Comparison of ENCODE assay signal across 9 mouse cellular contexts in genomic region chr2:122302574-122303241, GRCm38 (mm10). TPM values are rescaled to one million over a fixed set of nuclear protein-coding genes. Genes with fewer than 3 reads are reported as not detected.
DNase-seq lines count a peak whose midpoint lies in the region; ATAC-seq and TF ChIP-seq lines count a peak whose summit lies in the region.
"Had no signal": no experiment of that assay in that cellular context is flagged by ENCODE, and none has a peak within 500 bp of the region (broad histone marks: within the 10 kb centered on the region; RNA-seq: fewer than 3 reads in every experiment).

No protein-coding gene starts in this region.

- TF ChIP-seq POLR2A in bone marrow macrophage, adult 2 months (IDR thresholded peaks at IDR 0.05; ENCODE audit: borderline replicate concordance, low read depth, low read length), result no peak
- no peak for TF ChIP-seq POLR2A in embryonic fibroblast, embryonic 13.5 days (IDR thresholded peaks at IDR 0.05; ENCODE audit: low read depth, low read length)

- H3K27me3 ChIP-seq in midbrain, postnatal 0 days (ENCODE audit: insufficient read depth, low read length), result peaks cover 45% of the 10 kb centered on the region
- H3K27me3 ChIP-seq in stomach, embryonic 15.5 days (replicated peaks), result peaks cover 87% of the 10 kb centered on the region

- peaks cover 18% of the 10 kb centered on the region for H3K4me1 ChIP-seq in bone marrow macrophage, adult 2 months (ENCODE audit: control insufficient read depth, insufficient read depth, low read length)
- 0 out of 2 replicates have a peak, but pooled peaks cover 4% of the 10 kb centered on the region for H3K4me1 ChIP-seq in embryonic fibroblast, embryonic 13.5 days (ENCODE audit: control insufficient read depth, insufficient read depth, low read length)
- peaks cover 16% of the 10 kb centered on the region for H3K4me1 ChIP-seq in midbrain, postnatal 0 days (ENCODE audit: insufficient read depth, low read length)
- peaks cover 26% of the 10 kb centered on the region for H3K4me1 ChIP-seq in stomach, embryonic 15.5 days

- H3K27ac ChIP-seq in left cerebral cortex, adult 2 months, result no peak overlapping the region
- H3K27ac ChIP-seq in bone marrow macrophage, adult 2 months (ENCODE audit: insufficient read depth, low read depth, low read length), result no peak overlapping the region
- no peak overlapping the region for H3K27ac ChIP-seq in embryonic fibroblast, embryonic 13.5 days (ENCODE audit: insufficient read depth, low read length)
- H3K27ac ChIP-seq in midbrain, postnatal 0 days (ENCODE audit: low read depth, low read length), result no peak overlapping the region
- H3K27ac ChIP-seq in stomach, embryonic 15.5 days, result no peak overlapping the region

- H3K9ac ChIP-seq in midbrain, postnatal 0 days (replicated peaks; ENCODE audit: low read length, poor library complexity, severe bottlenecking), result no peak overlapping the region
- no peak overlapping the region for H3K9ac ChIP-seq in stomach, embryonic 15.5 days

- TF ChIP-seq CTCF in left cerebral cortex, adult 2 months (IDR thresholded peaks at IDR 0.05), result peak; percentile 75
- peak; percentile 62 for TF ChIP-seq CTCF in bone marrow macrophage, adult 2 months (IDR thresholded peaks at IDR 0.05; ENCODE audit: low read depth, low read length)
- TF ChIP-seq CTCF in embryonic fibroblast, embryonic 13.5 days (IDR thresholded peaks at IDR 0.05; ENCODE audit: borderline replicate concordance, insufficient read depth, low read length), result peak; percentile 68
- peak; percentile 80 for TF ChIP-seq CTCF in midbrain, postnatal 0 days (IDR thresholded peaks at IDR 0.05)

- no peak overlapping the region for H3K4me3 ChIP-seq in left cerebral cortex, adult 2 months
- no peak overlapping the region for H3K4me3 ChIP-seq in bone marrow macrophage, adult 2 months (ENCODE audit: insufficient read depth, low read length)
- no peak overlapping the region for H3K4me3 ChIP-seq in embryonic fibroblast, embryonic 13.5 days (ENCODE audit: insufficient read depth, low read length)
- H3K4me3 ChIP-seq in midbrain, postnatal 0 days (ENCODE audit: low read depth, low read length), result no peak overlapping the region
- no peak overlapping the region for H3K4me3 ChIP-seq in stomach, embryonic 15.5 days (replicated peaks)
- H3K4me3 ChIP-seq: erythroblast, embryonic 14.5 days had no signal

- H3K9me3 ChIP-seq in midbrain, postnatal 0 days (ENCODE audit: low read length), result no peaks in the 10 kb centered on the region
- H3K9me3 ChIP-seq in stomach, embryonic 15.5 days, result no peaks in the 10 kb centered on the region

- WGBS in midbrain, postnatal 0 days, result 9% methylated on average over 9 of the region's 9 CpGs
- 14% methylated on average over 9 of the region's 9 CpGs for WGBS in stomach, embryonic 15.5 days

- peak; percentile 45 to 54 for DNase-seq in left cerebral cortex, adult 2 months (ENCODE audit: extremely low spot score in 1 of 2, low spot score in 2 of 2)
- no peak for DNase-seq in left cerebral cortex, adult 8-10 months (ENCODE audit: low spot score in 2 of 2)
- peak; percentile 53 for DNase-seq in hindlimb bud, embryonic 11.5 days (ENCODE audit: extremely low spot score, low read depth, low spot score)
- DNase-seq in left cerebral cortex, postnatal 36 days (ENCODE audit: low spot score in 2 of 2), result peak; percentile 36 to 46
- DNase-seq in midbrain, postnatal 0 days (ENCODE audit: low spot score), result peak; percentile 89

- peak; percentile 57; the same call in 1 of the 2 replicates for ATAC-seq in midbrain, postnatal 0 days (ENCODE audit: low FRiP score)
- ATAC-seq in stomach, embryonic 15.5 days (ENCODE audit: insufficient read depth, low FRiP score, low read depth), result 0 out of 2 replicates have a peak, but pooled peaks have one; percentile 28

- no peaks in the 10 kb centered on the region for H3K36me3 ChIP-seq in midbrain, postnatal 0 days (ENCODE audit: insufficient read depth, low read length)
- no peaks in the 10 kb centered on the region for H3K36me3 ChIP-seq in stomach, embryonic 15.5 days

- H3K4me2 ChIP-seq in midbrain, postnatal 0 days (ENCODE audit: low read depth, low read length, poor library complexity, severe bottlenecking), result peak overlapping the region; percentile 74
- H3K4me2 ChIP-seq in stomach, embryonic 15.5 days, result no peak overlapping the region

- intact Hi-C loops in left cerebral cortex, adult 2 months (cut with DNase I), result loop anchor here (5.0 kb wide), 3 partner anchors 55 to 230 kb away; no protein-coding TSS in a partner anchor
- intact Hi-C loops in left cerebral cortex, postnatal 36 days (cut with DNase I), result loop anchor here (5.0 kb wide), 1 partner anchor 110 kb away; no protein-coding TSS in a partner anchor

RNA-seq across cellular contexts. Expression of gene Duoxa2, which starts 4.0 kb away (rescaled TPM):
- total RNA-seq in left cerebral cortex, adult 2 months (2021), result not detected
- total RNA-seq in left cerebral cortex, adult 8-10 months (2022), result not detected
- polyA plus RNA-seq in bone marrow macrophage, adult 2 months (2012; ENCODE audit: insufficient read depth, insufficient read length, missing spikeins), result not detected in 2 replicates
- not detected in 2 replicates for polyA plus RNA-seq in embryonic fibroblast, embryonic 13.5 days (2011; ENCODE audit: insufficient read length, low read depth, missing spikeins)
- not detected for total RNA-seq in left cerebral cortex, postnatal 36 days (2021)
- 0.49 and 0.61 TPM in 2 replicates for total RNA-seq in midbrain, postnatal 0 days (2014; rRNA removed)
- 0.43 and 0.82 TPM in 2 replicates for polyA plus RNA-seq in midbrain, postnatal 0 days (2015; fragmentation: Nextera tagmentation; extraction: Ambion mirVana)
- polyA plus RNA-seq in stomach, embryonic 15.5 days (2015; fragmentation: Nextera tagmentation; extraction: Ambion mirVana), result 0.59 and 0.87 TPM in 2 replicates
- polyA plus RNA-seq: erythroblast, embryonic 14.5 days had no signal

RNA-seq across cellular contexts. Expression of gene Duox2, which starts 4.5 kb away (rescaled TPM):
- total RNA-seq in left cerebral cortex, adult 2 months (2021), result not detected
- total RNA-seq in left cerebral cortex, adult 8-10 months (2022), result under 1 TPM in 1 of 4 experiments, not detected in 3; 0.09 TPM
- not detected in 2 replicates for polyA plus RNA-seq in bone marrow macrophage, adult 2 months (2012; ENCODE audit: insufficient read depth, insufficient read length, missing spikeins)
- not detected in 2 replicates for polyA plus RNA-seq in embryonic fibroblast, embryonic 13.5 days (2011; ENCODE audit: insufficient read length, low read depth, missing spikeins)
- not detected for total RNA-seq in left cerebral cortex, postnatal 36 days (2021)
- total RNA-seq in midbrain, postnatal 0 days (2014; rRNA removed), result 0.05 and 0.14 TPM in 2 replicates
- 0.09 and 0.17 TPM in 2 replicates for polyA plus RNA-seq in midbrain, postnatal 0 days (2015; fragmentation: Nextera tagmentation; extraction: Ambion mirVana)
- 0.15 and 0.35 TPM in 2 replicates for polyA plus RNA-seq in stomach, embryonic 15.5 days (2015; fragmentation: Nextera tagmentation; extraction: Ambion mirVana)
- polyA plus RNA-seq: erythroblast, embryonic 14.5 days had no signal

RNA-seq across cellular contexts. Expression of gene Duoxa1, which starts 10.8 kb away (rescaled TPM):
- total RNA-seq in left cerebral cortex, adult 2 months (2021), result not detected
- under 1 TPM in 1 of 4 experiments, not detected in 3; 0.55 TPM for total RNA-seq in left cerebral cortex, adult 8-10 months (2022)
- polyA plus RNA-seq in bone marrow macrophage, adult 2 months (2012; ENCODE audit: insufficient read depth, insufficient read length, missing spikeins), result not detected in 2 replicates
- polyA plus RNA-seq in embryonic fibroblast, embryonic 13.5 days (2011; ENCODE audit: insufficient read length, low read depth, missing spikeins), result 0.48 and 0.58 TPM in 2 replicates
- total RNA-seq in left cerebral cortex, postnatal 36 days (2021), result not detected
- total RNA-seq in midbrain, postnatal 0 days (2014; rRNA removed), result not detected in 2 replicates
- polyA plus RNA-seq in midbrain, postnatal 0 days (2015; fragmentation: Nextera tagmentation; extraction: Ambion mirVana), result 0.41 and 0.44 TPM in 2 replicates
- 3.1 and 6.1 TPM in 2 replicates for polyA plus RNA-seq in stomach, embryonic 15.5 days (2015; fragmentation: Nextera tagmentation; extraction: Ambion mirVana)
- polyA plus RNA-seq: erythroblast, embryonic 14.5 days had no signal

RNA-seq across cellular contexts. Expression of gene Duox1, which starts 12.8 kb away (rescaled TPM):
- not detected for total RNA-seq in left cerebral cortex, adult 2 months (2021)
- total RNA-seq in left cerebral cortex, adult 8-10 months (2022), result under 1 TPM in 1 of 4 experiments, not detected in 3; 0.07 TPM
- polyA plus RNA-seq in bone marrow macrophage, adult 2 months (2012; ENCODE audit: insufficient read depth, insufficient read length, missing spikeins), result not detected in 2 replicates
- not detected in 2 replicates for polyA plus RNA-seq in embryonic fibroblast, embryonic 13.5 days (2011; ENCODE audit: insufficient read length, low read depth, missing spikeins)
- under 1 TPM in 1 of 2 experiments, not detected in 1; 0.05 TPM for total RNA-seq in left cerebral cortex, postnatal 36 days (2021)
- total RNA-seq in midbrain, postnatal 0 days (2014; rRNA removed), result 0.24 and 0.33 TPM in 2 replicates
- 0.11 and 0.16 TPM in 2 replicates for polyA plus RNA-seq in midbrain, postnatal 0 days (2015; fragmentation: Nextera tagmentation; extraction: Ambion mirVana)
- 1.0 and 2.0 TPM in 2 replicates for polyA plus RNA-seq in stomach, embryonic 15.5 days (2015; fragmentation: Nextera tagmentation; extraction: Ambion mirVana)
- polyA plus RNA-seq: erythroblast, embryonic 14.5 days had no signal

Comparison
In these comparisons a context has a peak if more than half of its experiments do, and no peak if none do; other contexts are left out.
1. DNase-seq: peak in left cerebral cortex, adult 2 months (2 of 2), hindlimb bud, embryonic 11.5 days (single experiment), left cerebral cortex, postnatal 36 days (2 of 2) and midbrain, postnatal 0 days (single experiment); none in left cerebral cortex, adult 8-10 months (0 of 2).
2. Peak in every context shown above with its lines, with median percentiles within 50 percentile points of each other: CTCF ChIP-seq.